Mouse (Mus musculus) cortical plate, adult 2 months (tissue): ENCODE results near the gene Shisa8.

ENCODE experiments used
- CTCF ChIP-seq: fragments of 200-500 bp; IDR thresholded peaks from 2 replicates; pipeline ENCODE4 v1.5.1; 2011; ENCODE audit warnings: mild to moderate bottlenecking, control low read depth, low read length; ENCODE audit not compliant: insufficient read depth; ENCODE audit errors: extremely low read depth
- POLR2A ChIP-seq: fragments of 200-500 bp; IDR thresholded peaks from 2 replicates; pipeline ENCODE4 v1.6.1; 2011; ENCODE audit warnings: mild to moderate bottlenecking, low read length, control low read depth; ENCODE audit not compliant: insufficient read depth; ENCODE audit errors: extremely low read depth

DNA sequence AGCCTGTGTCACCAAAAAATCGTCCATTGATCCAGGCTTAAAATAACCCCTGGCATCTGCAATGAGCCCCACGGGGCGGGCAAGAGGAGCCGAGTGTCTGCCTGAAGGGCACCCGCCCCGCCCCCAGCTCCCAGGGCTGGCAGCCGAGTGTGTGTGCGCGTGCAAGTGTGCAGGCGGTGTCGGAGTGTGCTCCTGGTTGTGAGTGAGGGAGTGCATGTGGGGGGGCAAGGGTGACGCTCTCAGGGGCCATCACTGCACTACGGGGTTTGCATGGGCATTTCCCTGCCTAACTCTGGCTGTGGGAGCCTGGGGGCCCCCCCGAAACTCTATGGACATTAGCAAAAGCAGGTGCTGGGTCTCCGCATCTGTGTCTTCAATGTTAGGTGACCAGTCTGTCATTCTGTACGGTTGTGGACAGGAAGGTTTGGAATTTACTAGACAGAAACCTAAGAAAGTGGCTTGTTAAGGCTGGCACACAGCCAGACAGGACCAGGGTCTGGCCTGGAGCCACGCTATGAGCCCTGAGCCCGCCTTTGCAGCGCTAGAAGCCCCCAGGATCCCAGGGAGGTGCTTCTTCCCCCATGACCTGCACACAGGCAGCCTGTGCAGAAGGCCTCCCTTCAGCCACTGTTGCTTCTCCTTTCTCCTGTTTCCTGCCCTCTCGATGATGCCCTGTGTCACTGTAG lies 3.7 kb upstream of the Shisa8 start:
- TF ChIP-seq CTCF: no peak
- TF ChIP-seq POLR2A: no peak
